Mouse (Mus musculus): ENCODE results near the gene Nup153. TPM values are rescaled to one million over a fixed set of nuclear protein-coding genes. Genes with fewer than 3 reads are reported as not detected.
A peak's percentile ranks its signal among the peaks of the same experiment; 100 is the strongest.

The Nup153 gene
- 10 to 100 TPM; 59.9 to 68.3 TPM for total RNA-seq (2021)
- long read RNA-seq, experiment 1, full-length matches to known transcripts: 1 of 9 reads
- long read RNA-seq, experiment 1, partial matches to known transcripts: 7 of 9 reads
- long read RNA-seq, experiment 1, other reads (novel, unspliced or antisense): 1 of 9 reads
- long read RNA-seq, experiment 2, full-length matches to known transcripts: 1 of 1 reads
- long read RNA-seq, experiment 2, partial matches to known transcripts: 0 of 1 reads
- long read RNA-seq, experiment 2, other reads (novel, unspliced or antisense): 0 of 1 reads

DNA sequence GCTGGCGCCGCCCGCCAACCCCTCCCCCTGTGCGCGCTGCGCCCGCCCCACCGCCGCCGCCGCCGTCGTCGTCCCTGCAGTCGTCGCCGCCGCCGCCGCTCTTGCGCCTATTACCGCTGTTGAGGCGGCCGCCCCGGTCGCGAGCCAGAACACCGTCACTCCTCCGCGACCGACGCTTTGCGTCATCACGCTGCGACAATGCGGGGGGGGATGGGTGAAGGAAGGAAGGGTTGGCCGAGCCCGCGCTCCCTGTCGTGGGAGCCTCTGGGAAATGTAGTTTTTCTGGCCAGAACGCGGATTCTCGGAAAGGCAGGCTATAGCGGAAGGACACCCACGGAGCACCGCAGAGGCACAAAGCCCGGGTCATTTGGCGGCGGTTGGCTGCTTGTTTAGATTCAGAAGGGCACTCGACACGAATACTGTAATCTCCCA is at the start of gene Nup153:
Gene Nup153, minus strand, starts transcription at position 104 of the 432 bp plus-strand sequence.
- DNase-seq: peak; percentile 98 to 99

DNA sequence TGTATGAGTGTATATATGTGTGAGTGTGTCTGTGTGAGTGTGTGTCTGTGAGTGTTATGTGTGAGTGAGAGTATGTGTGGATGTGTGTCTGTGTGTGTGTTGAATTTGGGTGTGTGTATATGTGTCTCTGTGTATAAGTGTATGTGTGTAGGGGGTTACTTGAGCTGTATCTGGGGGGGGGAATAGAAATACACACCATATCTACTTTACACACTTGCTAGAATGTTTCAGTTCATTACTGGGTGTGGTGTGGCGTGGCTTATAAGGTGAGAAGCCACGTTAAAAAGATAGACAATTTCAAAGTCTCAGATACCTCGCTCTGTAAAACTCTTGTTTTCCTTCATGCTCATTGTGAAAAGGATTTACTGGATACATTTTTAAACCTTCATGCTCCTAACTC is 49.7 kb upstream of the Nup153 start:
- no peak for DNase-seq

DNA sequence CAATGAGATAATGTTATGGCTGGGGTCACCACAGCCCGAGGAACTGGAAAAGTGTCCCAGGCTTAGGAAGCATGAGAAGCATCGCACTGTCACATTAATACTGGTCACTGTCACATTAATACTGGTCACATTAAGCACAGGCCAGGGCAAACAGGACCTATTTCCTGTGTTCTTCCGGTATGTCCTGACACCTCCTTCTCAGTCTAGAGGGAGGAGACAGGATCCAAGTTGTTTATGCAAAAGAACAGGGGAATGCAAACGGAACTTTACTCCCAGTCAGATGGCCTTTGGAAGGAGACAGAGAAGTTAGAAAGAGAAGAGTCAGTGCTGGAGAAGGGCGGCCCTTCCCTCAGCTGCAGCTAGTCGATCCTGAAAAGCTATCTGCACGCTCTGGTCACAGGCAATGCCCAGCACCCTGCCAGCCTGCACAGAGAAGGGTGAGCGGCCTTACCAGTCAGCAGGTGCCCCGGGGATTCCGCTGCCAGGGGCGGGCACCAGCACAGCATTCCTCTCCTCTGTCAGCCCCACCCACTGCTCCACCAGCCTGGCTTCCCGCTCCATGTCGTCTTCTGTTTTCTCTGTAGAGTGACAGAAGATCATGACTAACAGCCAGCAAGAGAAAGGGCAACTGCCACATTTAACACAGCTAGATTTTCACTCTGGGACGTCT is 49.0 kb upstream of the Nup153 start:
- no peak for DNase-seq

DNA sequence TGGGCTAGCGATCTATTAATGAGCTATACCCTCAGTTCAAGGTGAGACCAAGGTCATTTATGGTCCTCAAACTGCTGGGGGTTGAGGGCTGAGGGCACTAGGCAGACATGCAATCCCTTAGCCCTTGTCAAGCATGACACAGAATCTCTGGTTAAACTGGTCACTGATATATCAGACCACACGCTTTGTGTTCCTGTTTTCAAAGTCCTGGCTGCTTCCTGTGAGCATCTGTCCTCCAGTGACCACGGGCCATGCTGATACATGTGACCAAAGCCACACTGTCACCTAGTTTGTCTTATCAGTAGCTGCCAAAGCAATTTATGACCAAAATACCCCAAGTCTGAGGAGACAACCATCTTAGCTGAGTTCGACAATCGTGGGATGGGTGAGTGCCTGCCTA is 47.3 kb upstream of the Nup153 start:
- no peak for DNase-seq

DNA sequence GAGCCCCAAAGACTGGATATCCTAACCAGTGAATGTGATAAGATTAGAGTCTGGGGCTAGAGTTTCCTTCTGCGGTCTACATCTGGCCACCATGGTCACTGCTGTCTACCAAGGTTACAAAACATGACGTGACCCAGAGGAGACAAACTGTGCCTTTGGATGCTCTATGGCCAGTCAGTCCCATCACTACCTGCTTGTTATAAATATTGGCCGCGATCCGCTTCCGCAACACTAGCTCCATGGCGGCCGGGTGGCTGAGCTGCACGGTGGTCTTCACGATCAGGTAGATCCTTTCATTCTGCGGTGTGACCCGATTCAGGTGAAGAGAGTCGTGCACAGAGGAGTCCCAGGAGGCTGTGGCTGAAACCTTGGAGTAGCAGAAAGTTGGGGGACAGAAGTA is 44.8 kb upstream of the Nup153 start:
- DNase-seq: no peak

DNA sequence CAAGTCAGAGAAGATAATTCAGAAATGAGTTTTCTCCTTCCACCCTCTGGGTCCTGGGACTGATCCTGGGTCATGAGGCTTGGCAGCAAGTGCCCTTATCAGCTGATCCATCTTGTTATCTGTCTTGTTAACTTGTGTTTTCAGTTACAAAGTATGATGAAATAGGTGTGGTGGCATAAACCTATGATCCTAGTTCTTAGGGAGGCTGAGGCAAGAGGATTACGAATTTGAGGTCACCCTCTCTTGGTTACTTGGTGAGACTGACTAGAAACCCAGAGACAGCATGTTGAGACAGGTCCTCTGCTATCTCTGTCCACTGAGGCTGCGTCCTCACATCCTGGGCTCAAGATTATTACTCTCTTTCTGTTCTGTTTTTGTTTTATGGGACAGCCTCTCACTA is 37.6 kb upstream of the Nup153 start:
- no peak for DNase-seq

DNA sequence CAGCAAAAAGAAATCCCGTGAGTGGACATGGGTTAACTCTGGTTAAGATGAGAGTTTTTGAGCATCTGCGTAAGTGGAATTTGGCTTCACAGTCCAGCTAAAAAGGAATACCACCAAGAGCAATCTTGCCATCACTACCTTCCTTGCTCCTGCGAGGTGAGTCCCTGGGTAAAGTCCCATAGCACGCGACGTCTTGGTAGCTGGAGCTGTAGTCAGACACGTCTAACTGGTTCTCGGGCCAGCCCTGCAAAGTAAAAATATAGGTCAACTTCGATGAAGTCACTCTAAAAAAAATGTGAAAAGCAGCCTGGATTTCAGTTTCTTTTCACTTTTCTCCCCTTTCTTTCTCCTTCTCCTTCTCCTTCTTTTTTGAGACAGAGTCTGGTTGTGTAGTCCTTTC is 35.5 kb upstream of the Nup153 start:
- DNase-seq: no peak

DNA sequence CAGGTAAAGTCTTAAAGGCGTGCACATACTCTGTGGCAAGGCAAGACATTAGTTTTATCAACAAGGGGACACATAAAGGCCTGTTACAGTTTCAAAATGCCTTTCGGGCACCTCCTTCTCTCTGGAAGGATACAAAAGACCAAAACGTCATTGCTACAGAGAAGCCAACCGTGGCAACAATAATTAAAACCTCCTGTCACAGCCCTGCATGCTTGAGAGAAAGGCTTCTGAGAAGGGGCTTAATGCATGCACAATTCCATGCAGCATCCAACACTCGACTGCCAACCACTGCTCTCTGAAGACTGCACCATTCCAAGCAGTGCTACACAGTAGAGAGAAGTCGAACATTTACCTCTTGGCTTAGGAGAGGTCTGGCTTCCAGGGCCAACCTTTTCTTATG is 33.2 kb upstream of the Nup153 start:
- no peak for DNase-seq

DNA sequence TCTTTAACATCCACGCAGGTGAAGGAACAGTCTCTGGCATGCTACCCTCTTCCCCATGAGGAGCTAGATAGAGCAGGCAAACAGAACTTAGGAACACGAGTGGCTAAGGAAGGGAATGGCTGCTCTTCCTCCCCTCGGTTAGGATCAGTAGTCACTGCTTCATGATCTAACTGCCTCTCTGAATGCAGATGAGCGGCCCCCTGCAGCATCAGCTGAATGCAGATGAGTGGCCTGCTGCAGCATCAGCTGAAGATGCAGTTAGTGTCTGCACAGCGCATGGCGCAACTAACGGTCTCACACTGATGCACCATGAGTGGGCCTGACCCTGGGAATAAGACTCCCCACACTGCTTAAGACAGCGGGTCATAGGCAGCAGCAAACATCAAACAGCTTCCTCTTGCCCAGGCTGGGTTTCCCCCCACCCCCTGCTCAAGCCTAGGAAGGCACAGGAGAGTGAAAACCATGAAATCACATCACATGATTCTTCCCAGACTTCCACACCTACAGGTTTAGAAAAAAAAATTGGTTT is 31.6 kb upstream of the Nup153 start:
- DNase-seq: no peak

DNA sequence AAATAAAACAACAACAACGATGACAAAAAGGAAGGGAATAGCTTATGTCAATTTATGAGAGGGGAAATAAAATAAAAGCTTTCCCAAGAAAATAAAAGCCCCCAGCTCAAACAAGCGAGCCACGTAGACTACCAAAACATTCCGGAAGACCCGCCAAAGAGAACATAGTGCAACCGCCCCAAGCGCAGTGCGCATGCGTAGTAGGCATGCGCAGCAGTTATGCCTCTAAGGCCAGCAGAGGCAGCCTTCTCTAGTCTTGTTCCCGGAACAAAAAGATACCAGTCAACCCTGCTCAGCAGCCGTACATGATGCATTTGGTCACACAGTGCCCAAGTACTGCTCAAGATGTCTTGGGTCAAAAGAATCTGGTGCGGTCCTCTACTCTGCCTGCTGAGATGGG is 30.9 kb upstream of the Nup153 start:
- DNase-seq: no peak

DNA sequence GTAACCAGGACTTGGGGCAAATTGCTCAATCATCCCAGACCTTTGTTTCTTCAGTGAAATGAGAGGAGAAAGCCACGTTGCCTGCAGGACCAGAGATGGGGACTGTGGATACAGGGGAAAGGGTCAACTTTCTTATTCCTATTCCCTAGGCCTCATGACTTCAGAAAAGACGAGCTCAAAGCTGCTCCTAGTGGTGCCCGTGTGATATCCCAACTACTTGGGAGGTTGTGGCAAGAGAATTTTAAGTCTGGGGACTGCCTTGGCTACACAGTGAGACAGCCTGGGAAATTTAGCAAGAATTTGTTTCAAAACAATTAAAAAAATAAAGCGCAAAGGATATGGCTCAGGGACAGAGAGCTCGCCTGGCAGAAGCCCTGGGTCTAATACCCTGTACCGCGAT is 30.2 kb upstream of the Nup153 start:
- DNase-seq: no peak

DNA sequence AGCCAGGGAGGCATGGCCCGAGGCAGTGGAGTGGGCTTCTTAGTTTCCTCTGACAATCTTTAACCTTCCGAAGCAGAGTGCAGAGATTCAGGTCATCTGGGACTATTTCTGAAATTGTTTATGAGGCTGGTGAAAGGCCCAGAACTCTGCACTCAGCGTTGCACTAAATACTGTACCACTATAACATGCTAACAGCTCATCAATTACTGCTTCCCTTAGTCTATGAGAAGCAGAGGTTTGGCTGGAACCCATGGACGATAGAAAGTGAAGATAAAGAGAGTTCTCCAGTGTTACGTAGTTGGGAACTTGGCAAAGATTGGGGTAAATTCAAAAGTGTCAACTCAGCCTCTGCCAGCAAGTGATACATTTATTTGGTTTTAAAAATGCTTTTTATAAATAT is 25.6 kb upstream of the Nup153 start:
- no peak for DNase-seq

DNA sequence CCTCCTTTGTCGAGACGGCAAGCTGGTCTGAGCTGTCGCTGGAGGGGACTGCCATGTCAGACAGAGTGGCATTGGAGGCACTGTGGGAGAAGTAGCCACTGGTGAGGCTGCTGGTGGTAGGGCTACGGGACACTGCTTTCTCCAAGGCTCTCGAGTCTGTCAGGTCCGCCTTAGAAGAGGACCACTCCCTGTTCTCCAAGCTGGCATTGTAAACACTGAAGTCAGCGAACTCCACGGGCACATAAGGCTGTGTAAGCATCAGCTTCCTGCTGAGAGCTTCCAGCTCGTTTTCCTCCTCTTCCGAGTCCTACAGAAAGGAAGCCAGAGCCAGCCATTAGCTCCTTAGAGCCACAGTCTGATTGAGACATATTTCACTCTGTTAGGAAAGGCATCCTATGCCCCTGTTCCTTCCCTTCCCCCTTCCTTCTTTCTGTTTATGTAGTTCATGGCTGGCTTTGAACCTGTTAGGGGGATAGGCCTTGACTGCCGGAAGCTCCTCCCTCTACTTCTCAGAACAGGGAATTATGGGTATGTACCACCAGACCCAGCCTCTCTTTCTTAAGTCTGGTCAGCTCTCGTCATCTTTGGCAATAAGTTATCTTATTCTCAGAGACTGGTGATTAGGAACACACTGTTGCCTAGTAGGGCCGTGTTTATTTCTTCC is 25.0 kb upstream of the Nup153 start:
- no peak for DNase-seq

DNA sequence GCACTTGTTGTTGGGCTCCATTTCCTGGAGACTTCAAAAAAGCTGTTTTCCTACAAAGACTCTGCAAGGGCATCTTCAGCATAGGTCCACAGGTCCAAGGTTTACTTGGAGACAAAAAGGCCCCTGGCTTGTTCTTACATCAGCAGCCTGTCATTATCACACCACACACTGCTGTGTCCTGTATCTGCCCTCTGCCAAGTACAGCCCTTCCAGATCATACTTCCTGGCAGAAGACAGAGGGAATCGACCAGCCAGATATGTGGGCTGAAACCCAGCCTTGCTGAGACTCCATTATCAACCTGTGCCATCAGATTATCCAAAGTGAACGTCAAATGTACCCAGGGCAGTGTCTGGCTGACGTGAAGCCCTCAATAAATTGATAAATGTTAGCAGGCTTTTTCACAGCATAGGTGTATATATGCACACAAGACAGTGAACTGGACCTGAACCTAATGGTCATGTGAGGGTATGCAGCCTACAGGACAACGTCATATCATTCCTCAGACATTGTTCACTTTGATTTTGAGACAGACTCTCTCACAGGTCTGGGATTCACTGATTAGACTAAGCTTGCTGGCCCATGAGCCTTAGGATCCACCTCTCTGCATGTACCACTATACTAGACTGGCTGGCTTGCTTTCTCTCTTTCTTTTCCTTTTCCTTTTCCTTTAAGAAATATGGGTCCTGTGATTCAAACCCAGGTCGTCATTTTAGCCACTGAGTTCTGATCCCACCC is 20.6 kb upstream of the Nup153 start:
- DNase-seq: no peak

DNA sequence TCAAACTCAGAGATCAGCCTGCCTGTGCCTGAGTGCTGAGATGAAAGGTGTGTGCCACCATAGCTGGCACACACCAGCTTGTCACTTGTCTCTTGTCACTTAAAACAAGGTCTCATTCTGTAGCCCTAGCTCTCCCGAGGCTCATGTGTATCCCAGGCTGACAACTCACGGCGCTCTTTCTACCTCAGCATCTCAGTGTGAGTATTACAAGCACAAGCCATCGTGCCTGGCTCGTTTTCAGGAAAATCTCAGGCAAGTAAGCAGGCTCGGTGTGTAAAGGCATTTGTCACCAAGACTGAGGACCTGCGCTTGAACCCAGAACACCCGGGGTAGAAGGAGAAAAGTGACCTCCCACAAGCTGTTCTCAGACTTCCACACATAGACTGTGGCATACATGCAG is 16.1 kb upstream of the Nup153 start:
- DNase-seq: no peak

DNA sequence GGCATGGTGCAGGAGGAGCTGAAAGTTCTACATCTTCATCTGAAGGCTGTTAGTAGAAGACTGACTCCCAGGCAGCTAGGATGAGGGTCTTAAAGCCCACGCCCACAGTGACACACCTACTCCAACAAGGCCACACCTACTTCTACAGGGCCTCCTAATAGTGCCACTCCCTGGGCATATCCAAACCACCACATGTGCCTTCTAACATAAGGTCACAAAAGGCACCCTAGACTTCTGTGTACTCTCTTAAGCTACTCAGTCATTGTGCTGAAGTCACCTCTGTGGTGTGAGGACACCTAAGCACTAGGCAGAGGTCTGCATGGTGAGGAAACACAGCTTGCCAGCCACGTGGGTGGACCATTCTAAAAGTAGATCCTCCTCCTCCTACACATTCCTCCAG is 14.6 kb upstream of the Nup153 start:
- DNase-seq: no peak

DNA sequence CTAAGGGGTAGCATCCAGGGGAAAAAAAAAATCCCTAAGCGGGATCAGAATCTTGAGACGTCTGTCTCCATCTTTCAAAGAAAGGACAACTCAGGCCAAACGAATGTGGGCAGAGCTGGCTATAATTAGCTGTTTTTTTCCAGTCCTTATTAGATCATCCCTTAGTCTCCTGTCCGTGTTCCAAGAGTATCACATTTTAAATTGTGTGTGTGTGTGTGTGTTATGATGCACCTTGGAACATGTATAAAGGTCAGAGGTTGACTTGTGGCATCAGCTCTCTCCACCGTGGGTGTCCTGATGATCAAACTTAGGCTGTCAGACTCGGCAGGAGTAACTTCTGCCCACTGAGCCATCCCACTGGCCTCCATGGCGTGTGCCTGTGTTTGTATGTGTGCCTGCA is 11.7 kb upstream of the Nup153 start:
- DNase-seq: no peak

DNA sequence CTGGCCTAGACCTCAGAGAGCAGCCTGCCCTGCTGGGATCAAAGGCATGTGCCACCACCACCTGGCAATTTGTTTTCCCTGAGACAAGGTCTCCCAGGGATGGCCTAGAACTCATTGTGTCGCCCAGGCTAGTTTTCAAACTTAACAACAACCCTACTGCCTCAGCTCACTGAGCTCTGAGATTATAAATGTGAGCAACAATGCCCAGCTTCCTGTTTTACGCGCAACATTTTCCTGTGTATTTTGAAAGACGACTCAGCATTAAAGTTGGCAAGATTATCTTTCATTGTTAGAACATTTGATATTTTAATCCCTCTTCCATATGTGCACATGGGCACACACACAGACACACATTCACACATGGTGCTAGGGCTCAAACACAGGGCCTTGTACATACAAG is 9.7 kb upstream of the Nup153 start:
- DNase-seq: no peak

DNA sequence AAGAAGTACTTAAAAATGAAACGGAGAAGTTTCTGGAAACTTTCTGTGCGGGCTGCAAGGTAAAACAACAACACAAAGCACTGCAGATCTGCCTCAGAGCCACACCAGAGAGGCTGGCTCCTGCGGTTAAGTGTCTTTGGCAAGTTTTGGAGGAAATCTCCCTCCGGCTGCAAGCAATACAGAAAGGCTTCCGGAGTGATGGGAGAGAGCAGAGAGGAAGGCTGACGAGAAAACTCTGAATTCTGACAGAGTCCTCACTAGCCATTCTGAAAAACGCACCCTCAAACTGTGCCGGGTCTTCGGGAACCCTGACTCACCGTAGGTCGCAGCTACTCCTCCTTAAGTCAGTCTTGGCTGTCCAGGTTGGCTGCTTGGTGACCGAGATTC is 8.7 kb upstream of the Nup153 start:
- DNase-seq: peak; percentile 17 to 31

DNA sequence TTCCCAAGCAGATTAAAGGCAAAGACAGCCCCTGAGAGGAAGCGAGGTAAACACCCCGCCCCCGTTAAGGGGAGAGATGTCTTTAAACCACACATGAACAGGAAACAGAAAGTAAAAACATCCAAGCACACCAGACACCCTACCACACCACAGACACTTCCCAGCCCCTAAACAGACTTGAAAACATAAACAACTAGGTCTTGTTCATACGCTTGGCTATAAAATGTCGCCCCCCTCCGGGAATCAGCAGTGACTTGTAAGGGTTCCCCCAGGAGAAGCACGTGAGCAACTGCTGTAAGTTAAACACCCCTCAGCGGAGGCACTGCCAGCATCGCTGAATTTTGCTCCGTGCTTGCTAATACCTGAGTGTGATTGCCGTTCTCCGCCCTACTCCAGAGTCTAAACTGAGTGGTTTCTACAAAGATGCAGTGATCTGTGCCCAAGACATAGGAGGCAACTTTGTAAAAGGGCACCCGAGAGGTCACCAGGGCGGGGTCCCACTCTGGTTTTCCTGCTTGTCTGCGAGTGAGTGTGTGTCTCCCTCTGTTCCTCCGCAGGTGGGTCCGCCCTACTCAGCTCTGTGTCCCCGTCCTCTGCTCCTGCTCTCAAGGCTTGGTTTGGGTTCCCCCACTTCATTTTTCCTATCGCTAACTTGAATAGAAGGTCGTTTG is 8.2 kb upstream of the Nup153 start:
- DNase-seq: peak; percentile 44 to 65

DNA sequence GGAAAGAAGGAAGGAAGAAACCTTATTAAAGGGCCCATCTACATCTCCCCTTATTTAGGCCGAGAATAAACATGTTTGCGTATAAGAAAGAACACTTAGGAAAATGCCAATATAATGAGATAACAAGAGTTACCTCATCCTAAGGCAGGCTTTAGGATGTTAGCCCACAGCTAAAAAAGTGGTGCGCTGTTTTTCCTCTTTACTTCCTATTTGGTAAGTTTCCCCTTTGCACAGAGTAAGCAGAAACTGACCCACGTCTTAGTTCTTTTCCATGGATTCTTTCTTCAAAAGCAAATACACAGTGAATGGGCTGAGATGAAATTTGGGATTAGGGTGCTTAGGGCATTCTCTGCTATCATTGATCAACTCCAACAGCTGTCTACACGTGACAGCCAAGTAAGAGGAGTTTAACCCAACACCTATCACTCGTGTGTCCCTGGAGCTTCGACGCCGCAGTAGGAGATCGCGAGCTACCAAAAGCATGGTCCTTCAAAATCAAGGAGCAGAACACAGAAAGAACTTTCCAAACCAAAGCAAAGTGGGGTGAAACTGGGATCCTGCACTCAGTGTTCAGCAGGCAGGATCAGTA is 7.6 kb upstream of the Nup153 start:
- no peak for DNase-seq

DNA sequence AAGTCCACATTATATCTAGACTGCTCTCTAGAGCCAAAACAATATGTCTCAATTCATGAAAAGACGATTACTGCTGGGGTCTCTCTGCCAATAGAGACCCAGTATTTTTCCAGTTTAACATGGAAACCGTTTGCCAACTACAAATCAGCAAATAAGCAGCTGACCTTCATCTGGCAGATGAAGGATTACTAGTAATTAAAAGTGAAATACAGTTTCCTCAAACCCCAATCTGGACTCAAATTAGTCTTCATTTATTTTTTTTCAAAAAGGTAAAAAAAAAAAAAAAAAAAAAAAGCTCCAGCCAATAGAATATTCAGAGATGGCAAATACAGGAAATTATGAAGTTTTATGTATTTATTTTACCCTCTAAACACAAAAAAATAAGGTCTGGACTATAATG is 2.3 kb upstream of the Nup153 start:
- no peak for DNase-seq
